Mouse (Mus musculus): ENCODE results near the gene F3.

DNA sequence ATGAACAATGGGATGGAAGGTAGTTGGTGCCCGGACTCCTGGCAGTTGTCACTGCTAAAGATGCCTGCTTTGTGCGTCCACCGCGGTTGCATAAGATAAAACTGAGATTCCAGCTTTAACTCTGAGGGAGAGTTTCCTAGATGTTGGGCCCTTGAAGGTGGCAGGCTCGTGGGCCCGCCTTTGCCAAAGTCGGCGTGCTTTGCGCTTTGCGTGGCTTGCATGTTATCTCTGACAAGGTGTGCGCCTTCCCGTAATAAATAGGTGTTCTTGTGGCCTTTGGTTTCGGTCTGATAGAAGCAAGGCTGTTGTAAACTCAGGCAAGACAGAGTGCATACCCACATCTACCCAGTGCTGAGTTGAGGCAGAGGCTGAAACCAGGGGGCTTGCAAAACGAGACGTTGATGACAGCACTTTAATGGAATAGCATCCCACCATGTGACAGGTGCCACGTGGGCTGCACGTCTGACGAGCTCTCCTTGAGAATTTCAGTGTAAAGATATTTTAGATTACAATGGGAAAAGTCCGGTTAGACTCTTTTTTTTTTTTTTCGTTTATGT, 709 bp downstream of the F3 start:
- TF ChIP-seq CTCF (conservative IDR thresholded peaks at IDR 0.05; ENCODE audit: insufficient read depth, insufficient read length, low read depth, low read length) (no peak), POLR2A (IDR thresholded peaks at IDR 0.05; ENCODE audit: low read depth, low read length) (no peak)

Measured in kidney, adult 2 months (tissue).